Mouse (Mus musculus): ENCODE data around the gene Ptpn5.

DNA sequence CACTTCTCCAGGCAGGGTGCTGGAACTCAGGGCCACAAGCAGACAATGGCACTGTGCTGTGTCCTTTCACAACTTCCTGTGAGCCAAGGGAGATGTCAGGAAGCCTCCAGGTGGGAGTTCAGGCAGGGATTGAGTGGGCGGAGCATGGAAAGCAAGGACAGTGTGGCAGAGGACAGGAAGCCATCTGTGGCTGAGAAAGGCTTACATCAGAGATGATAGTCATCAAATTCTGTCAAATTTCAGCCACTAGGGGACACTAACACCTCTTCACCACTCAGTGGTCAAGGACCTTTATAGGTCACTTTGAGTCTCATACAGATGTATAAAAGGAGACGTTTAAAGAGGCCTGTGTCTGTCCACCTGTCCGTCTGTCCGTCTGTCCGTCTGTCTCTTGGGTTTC, 60.9 kb downstream of the Ptpn5 start:
- TF ChIP-seq EP300 (IDR thresholded peaks at IDR 0.05) (no peak), CTCF (IDR thresholded peaks at IDR 0.05) (peak; percentile 66)
